Mouse (Mus musculus) layer of hippocampus, postnatal 36 days (tissue): ENCODE data around the gene Tmem230. TPM values are rescaled to one million over a fixed set of nuclear protein-coding genes. Genes with fewer than 3 reads are reported as not detected.
"Not testable (repeated sequence)": the region's sequence is repeated elsewhere in the genome, so short reads cannot be mapped to it uniquely, and the experiment has no call there.

ENCODE experiments used
- DNase-seq, 2 experiments: peaks; one replicate each; pipeline ENCODE4 v3.0.0; 2022
- total RNA-seq, 2 experiments: library from RNA; stranded (reverse); gene quantifications; 2 replicates each; pipeline ENCODE4 v1.2.3; 2021

The Tmem230 gene
- total RNA-seq, 2 experiments from 2014 or later = 31.7 to 32.2 TPM

DNA sequence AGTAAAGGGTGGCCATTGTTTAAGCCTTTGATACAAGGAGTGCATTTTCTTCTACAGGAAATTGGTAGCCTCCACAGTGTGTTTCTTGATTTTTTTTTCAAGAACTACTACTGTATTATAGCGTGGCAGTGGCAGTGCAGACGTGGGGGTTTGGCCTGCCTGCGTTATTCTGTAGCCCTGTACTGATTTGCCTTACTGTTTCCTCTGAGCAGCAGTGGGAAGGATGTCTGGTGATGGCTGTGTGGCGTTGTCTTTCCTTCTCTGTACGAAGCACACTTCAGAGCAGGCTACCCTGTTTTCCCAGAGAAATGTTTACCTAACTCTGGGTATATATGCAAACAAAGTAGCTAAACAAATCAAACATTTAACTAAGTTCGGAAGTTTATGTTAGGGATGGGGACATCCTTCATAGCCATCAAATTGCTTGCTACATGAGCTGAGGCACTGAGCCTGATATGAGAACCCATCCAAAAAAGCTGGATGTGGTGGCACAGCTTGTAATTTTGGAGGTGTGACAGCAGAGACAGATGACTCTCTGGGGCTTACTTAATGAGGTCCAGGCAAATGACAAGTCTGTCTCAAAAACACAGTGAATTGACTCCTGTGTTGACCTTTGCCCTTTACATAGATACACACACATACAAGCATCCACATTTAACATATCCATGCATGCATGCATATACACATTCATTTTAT lies 25.2 kb upstream of the Tmem230 start:
- DNase-seq = no peak

DNA sequence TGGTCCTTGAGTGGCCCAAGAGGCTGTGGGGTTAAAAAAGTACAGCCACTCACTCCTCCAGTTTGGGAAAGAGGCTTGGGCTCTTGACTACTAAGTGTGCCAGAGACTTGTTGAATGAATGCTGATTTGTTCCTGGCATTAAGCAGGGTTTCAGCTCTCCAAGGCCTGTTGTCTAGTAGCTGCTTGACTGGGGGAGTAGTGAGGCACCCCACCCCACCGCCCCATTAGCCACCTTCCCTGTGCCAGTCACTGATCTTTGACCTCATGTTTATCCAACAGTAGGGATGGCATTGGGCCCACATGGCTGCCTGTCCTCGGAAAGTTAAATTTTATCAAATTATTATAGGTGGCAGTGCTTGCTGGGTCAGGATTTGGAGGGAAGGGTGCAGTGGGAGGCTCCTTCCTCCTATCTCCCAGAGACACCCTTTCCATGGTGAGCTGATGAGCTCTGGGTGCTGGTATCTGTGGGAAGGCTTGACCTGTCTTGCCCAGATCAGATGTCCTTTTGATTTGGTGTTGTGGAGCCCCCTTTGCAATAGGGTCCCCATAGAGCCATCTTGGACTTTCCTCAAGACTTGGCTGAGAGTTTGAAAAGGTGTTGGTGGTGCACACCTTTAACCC lies 22.8 kb upstream of the Tmem230 start:
- no peak for DNase-seq

- no peak for DNase-seq
These were observed 21.6 kb upstream of the Tmem230 start for GRCm38 (mm10) chr2:132269217-132269616.

DNA sequence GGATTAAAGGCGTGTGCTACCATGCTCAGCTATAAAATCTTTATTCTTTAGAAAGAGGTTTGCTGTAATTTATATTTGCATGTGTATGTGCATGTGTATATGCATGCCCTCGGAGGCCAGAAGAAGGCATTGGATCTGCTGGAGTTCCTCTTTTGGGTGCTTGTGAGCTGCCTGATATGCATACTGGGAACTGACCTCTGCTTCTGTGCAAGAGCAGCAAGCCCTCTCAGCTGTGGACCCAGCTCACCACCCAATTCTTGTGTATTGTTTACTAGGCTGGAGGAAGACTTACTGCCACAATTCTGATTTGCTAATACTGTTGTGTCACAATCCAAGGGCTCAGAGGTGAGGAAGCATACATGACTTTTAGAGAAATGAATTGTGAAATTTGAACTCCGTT lies 18.5 kb upstream of the Tmem230 start:
- no peak for DNase-seq

DNA sequence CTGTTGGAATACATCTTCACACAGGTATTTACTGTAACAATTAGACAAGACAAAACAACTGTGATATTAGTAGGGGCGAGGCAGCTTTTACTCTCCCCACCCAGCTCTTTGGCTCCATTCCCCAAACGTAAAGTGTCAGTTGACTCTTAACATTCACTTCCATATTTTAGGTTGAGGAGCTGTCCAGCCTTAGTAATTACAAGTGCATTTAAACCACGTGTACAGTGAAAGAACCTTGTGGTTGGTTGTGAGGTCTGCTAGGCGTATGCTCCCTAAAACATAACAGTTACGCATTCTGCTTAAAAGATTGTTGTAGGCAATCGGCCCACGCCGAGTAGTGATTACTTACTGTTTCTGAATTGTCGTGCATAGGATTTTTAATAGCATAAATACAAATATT lies 17.6 kb upstream of the Tmem230 start:
- no peak for DNase-seq

DNA sequence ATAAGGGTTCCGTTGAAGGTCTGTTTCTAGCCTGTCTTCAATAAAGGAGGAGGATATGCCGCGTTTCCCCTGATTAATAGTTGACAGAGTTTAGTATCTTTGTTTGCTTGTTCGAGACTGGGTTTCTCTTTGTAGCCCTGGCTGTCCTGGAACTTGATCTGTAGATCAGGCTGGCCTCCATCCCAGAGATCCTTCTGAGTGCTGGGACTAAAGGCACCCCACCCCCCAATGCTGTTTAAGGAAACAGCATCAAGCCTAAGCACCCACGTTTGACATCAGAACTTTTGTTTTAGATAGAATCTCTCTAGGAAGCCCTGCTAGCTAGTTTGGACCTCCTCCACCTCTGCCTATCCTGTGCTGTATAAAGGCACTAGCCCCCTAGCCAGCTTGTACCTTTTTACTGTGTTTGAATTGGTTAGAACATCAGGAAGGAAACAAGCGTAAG lies 16.7 kb upstream of the Tmem230 start:
- no peak for DNase-seq

DNA sequence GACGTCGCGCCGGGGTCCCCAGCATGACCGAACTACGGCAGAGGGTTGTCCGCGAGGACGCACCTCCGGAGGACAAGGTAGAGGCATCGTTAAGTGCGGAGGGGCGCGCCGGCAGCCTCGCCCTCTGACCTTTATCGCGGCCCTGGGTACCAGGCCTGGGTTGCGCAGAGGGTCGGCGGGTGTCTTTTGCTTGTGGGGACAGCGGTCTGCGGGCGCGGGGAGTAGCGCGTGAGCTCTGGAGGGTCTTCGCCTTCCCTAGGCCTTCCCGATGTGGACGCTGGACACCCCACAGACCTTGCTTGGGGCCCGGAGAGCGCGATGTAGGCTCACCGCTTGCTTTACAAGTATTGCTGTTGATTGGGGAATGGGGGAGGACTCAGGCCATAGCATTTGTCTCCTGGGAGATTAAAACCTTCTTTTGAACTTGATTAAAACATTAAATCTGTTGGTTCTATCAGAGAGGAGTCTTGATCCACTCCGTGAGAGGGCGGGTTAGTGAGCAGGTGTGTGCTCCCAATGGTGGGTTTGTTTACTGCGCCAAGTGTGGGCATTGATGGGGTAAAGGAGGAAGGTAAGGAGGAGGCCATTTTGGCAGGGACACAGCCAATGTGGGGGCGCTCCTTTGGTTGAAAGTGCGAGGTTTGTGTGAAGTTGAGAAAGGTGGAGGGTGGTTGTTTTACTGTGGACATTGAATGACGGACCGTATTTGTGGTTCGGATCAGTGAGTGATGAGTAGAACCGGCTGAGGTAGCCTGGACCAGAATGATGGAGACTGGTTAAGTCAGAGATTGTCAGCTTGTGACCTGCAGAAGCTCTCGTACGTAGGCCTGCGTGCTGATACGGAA lies 16.0 kb upstream of the Tmem230 start:
- peak; percentile 30 to 35 for DNase-seq

DNA sequence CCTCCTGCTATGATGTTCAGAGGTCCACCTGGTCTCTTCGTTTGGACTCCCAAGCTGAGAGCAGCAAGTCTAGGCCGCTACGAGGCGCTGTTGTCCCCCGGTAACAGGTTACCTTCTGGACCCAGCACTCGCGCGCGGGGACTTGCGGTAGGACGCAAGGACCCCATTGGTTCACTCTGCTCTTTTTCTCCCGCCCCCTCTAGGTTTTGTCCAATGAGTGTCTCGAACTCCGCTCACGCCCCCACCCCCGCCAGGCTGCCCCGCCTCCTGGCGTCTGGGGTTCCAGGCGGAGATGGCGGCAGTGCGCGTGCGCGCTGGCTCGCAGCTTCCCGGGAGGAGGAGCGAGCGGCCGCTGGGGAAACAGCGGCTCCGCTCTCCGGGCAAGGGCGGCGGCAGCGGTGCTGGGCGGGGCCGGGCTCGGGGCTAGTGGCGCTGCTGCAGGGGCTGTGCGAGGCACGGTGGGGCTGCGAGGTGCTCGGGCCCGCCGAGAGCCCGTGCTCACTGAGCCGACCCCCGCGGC lies 15.3 kb upstream of the Tmem230 start, which contains the start of gene Cds2:
TSS of gene Cds2 (plus strand) at position 270 of the 520 bp plus-strand sequence.
- DNase-seq = peak; percentile 99

DNA sequence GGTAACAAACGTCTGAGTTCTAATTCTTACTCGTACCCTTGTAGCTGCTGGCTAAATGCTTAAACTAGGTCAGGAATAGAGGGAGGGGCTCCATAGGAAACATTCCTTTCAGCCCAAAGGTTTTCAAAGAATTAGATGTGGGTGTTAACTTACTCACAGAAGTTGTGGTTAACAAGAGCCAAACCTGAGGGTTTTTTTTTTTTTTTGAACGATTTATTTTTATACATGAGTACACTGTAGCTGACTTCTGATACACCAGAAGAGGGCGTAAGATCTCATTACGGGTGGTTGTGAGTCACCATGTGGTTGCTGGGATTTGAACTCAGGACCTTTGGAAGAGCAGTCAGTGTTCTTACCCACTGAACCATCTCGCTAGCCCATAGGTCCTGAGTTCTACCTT lies 14.6 kb upstream of the Tmem230 start:
- no peak for DNase-seq

GRCm38 (mm10) chr2:132260601-132261000 lies 13.0 kb upstream of the Tmem230 start:
- no peak for DNase-seq

GRCm38 (mm10) chr2:132257350-132258068 lies 9.9 kb upstream of the Tmem230 start:
- DNase-seq = no peak

DNA sequence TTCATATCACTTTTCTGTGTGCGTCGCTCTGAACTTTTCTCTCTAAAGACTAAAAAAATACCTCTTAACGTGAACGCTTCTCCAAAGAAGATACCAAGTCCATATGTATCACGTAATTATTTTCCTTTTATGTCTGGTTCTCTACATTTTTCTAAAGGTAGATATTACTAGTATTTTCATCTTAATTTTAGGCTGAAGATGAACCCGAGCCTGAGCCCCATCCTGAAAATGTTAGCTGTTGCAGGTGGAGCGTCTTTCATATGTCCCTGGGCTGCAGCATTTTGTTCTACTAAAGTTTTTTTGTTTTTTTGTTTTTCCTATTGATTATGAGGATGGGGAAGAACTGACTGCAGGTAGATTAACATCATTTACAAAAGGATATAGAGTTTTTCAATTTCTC lies 6.0 kb upstream of the Tmem230 start:
- DNase-seq = no peak

GRCm38 (mm10) chr2:132252542-132253528 lies 5.2 kb upstream of the Tmem230 start, which contains the start of gene Pcna:
TSS of gene Pcna (minus strand) at chr2:132253314.
- DNase-seq = peak; percentile 96 to 98

DNA sequence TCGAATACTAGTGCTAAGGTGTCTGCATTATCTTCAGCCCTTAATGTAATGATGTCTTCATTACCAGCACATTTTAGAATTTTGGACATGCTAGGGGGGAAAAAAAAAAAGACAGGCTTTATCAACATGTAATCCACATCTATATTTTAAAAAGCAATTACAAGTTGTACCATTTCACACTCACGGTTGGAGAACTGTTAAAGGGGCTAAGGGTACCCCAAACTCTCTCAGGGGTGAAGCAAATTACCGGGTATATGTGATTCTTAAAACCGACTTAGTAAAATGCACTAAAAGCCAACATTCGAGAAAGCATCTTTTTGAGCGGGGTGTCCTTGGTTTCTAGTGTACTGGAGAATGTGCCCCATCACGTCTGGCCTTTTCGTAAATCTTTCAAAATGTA lies 4.3 kb upstream of the Tmem230 start:
- no peak for DNase-seq

GRCm38 (mm10) chr2:132243370-132243769 lies 4.2 kb downstream of the Tmem230 start:
- no peak for DNase-seq

GRCm38 (mm10) chr2:132240457-132240856 lies 7.2 kb downstream of the Tmem230 start:
- DNase-seq = peak; percentile 39 to 48

DNA sequence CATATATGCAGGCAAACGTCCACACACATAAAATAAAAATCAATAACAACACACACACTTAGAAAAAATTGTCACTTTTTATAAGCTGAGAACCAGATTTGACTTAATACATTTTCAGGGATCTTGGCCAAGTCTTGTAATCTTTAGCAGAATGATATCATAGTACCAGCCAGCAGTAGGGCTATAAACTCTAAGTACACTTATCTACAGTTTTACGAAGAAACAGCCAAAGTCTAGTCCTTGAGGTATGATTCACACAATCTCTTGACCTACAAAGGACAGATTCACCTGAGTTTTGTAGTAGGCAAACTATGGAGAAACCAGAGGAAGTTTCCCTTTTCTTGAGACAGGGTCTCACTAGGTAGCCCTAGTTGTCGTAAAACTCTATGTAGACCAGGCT lies 8.2 kb downstream of the Tmem230 start:
- DNase-seq = not testable (repeated sequence)

GRCm38 (mm10) chr2:132235975-132236374 lies 11.6 kb downstream of the Tmem230 start:
- no peak for DNase-seq

DNA sequence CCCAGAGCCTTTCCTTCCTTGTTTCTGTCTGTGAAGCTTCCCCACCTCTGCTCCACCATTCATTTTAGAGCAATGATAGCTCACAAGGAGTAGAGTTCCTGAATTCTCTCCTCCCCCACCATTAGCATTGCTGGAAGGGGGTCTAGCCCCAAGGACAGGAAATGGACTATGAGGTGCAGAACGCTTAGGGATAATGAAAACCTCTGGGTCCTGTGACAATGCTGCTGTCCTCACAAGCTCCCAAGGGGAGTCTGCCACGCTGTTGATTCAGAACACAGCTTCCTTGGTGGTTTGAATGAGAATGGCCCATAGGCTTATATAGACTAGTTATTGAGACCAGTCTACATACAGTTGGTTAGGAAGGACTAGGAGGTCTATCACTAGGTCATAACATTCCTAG lies 12.3 kb downstream of the Tmem230 start:
- DNase-seq = no peak

DNA sequence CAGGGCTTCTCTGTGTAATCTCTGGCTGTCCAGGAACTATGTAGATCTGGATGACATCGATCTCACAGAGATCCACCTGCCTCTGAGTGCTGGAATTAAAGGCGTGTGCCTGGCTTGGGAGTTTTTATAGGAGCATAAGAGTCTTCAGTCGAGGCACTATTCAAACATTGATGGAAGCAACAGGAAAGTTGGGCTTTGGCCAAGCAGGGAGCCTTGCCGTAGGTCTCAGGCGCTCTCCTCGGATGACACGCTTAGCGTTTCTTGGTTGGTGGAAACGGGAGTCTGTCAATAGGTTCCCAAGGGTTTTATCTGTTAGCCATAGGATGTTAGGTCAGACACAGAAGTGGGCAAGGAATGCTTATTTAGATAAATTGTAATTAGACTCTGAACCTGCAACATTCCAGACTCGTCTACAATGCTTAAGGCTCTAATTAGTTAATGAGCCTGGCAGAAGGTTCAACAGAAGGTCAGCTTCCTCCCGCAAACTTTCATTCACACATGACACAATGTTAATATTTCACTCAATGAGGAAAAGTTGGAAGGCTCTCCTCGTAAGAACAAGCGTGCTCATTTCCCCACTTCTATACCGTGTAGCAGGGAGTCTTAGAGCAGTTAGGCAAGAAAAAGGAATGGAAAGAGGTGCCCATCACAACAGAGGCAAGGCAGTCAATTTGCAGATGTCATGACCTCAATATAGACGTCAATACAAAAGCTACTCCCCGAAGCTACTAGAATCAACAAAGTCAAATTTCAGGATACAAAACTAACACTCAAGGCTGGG lies 13.4 kb downstream of the Tmem230 start:
- no peak for DNase-seq
